ENCODE assay signal across 22 mouse cellular contexts in the genomic region with DNA sequence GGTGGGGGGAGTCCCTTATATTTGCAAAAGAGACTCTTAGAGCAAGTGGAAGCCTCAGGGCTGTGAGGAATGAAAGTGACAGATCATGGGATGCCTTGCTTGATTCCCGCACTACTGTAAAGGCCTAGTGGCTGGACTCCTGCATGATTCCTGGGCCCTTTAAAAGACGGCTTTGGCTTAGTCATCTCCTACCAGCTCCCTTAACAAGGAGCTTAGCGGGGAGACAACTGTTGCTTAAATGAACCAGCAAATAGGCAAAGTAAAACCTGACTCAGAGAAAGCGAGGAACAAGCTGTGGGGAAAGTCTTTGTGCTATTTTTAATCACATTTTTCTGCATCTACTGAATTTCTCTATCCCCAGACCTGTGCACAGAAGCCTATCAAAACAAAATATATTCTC.
DNase-seq lines count a peak whose midpoint lies in the region; ATAC-seq and TF ChIP-seq lines count a peak whose summit lies in the region.
"Had no signal": no experiment of that assay in that cellular context is flagged by ENCODE, and none has a peak within 500 bp of the region (broad histone marks: within the 10 kb centered on the region; RNA-seq: fewer than 3 reads in every experiment).

No protein-coding gene starts in this region.

- no peak for TF ChIP-seq CTCF in heart, adult 2 months (IDR thresholded peaks at IDR 0.05)
- TF ChIP-seq CTCF in cortical plate, adult 2 months (IDR thresholded peaks at IDR 0.05; ENCODE audit: extremely low read depth, insufficient read depth, low read length), result no peak

- no peak for TF ChIP-seq EP300 in heart, adult 2 months (IDR thresholded peaks at IDR 0.05; ENCODE audit: insufficient read depth, low read depth, low read length)

- H3K4me3 ChIP-seq in heart, embryonic 13.5 days, result no peak overlapping the region
- no peak overlapping the region for H3K4me3 ChIP-seq in heart, adult 2 months
- no peak overlapping the region for H3K4me3 ChIP-seq in midbrain, embryonic 14.5 days (replicated peaks; ENCODE audit: low read depth, low read length)
- H3K4me3 ChIP-seq in midbrain, embryonic 13.5 days (replicated peaks), result no peak overlapping the region
- no peak overlapping the region for H3K4me3 ChIP-seq in cortical plate, adult 2 months (ENCODE audit: insufficient read depth, low read length)
- H3K4me3 ChIP-seq: forebrain, embryonic 15.5 days; hindbrain, embryonic 10.5 days; intestine, embryonic 15.5 days; lung, embryonic 15.5 days had no signal

- H3K4me2 ChIP-seq in heart, embryonic 13.5 days, result no peak overlapping the region
- no peak overlapping the region for H3K4me2 ChIP-seq in midbrain, embryonic 14.5 days (ENCODE audit: low read length)
- no peak overlapping the region for H3K4me2 ChIP-seq in midbrain, embryonic 13.5 days (replicated peaks)
- H3K4me2 ChIP-seq: forebrain, embryonic 15.5 days; heart, embryonic 11.5 days; intestine, embryonic 15.5 days; lung, embryonic 15.5 days had no signal

- no peaks in the 10 kb centered on the region for H3K36me3 ChIP-seq in heart, embryonic 13.5 days
- H3K36me3 ChIP-seq in heart, adult 2 months (ENCODE audit: control insufficient read depth, insufficient read depth, low read length), result no peaks in the 10 kb centered on the region
- no peaks in the 10 kb centered on the region for H3K36me3 ChIP-seq in midbrain, embryonic 14.5 days (ENCODE audit: control insufficient read depth, insufficient read depth, low read length)
- H3K36me3 ChIP-seq in midbrain, embryonic 13.5 days, result no peaks in the 10 kb centered on the region
- H3K36me3 ChIP-seq: forebrain, embryonic 15.5 days; hindbrain, embryonic 10.5 days; intestine, embryonic 15.5 days; lung, embryonic 15.5 days had no signal

- H3K4me1 ChIP-seq in heart, embryonic 13.5 days, result peaks cover 36% of the 10 kb centered on the region
- H3K4me1 ChIP-seq in heart, adult 2 months (ENCODE audit: control insufficient read depth, insufficient read depth, low read length), result no peaks in the 10 kb centered on the region
- peaks cover 11% of the 10 kb centered on the region; the same call in 1 of the 2 replicates for H3K4me1 ChIP-seq in midbrain, embryonic 14.5 days (ENCODE audit: control insufficient read depth, insufficient read depth, low read length)
- peaks cover 17% of the 10 kb centered on the region for H3K4me1 ChIP-seq in midbrain, embryonic 13.5 days (replicated peaks)
- peaks cover 6% of the 10 kb centered on the region; the same call in 1 of the 2 replicates for H3K4me1 ChIP-seq in cortical plate, adult 2 months (ENCODE audit: control insufficient read depth, insufficient read depth, low read length)

- peak overlapping the region; percentile 33; the same call in 1 of the 2 replicates for H3K9ac ChIP-seq in heart, embryonic 13.5 days
- H3K9ac ChIP-seq in heart, adult 2 months (ENCODE audit: low read depth, low read length), result no peak overlapping the region
- no peak overlapping the region for H3K9ac ChIP-seq in midbrain, embryonic 14.5 days (replicated peaks; ENCODE audit: low read length)
- no peak overlapping the region for H3K9ac ChIP-seq in midbrain, embryonic 13.5 days (replicated peaks)
- H3K9ac ChIP-seq: forebrain, embryonic 15.5 days; intestine, embryonic 15.5 days; liver, embryonic 14.5 days; lung, embryonic 15.5 days had no signal

- no peaks in the 10 kb centered on the region for H3K27me3 ChIP-seq in heart, embryonic 13.5 days (replicated peaks)
- H3K27me3 ChIP-seq in heart, adult 2 months (ENCODE audit: control insufficient read depth, insufficient read depth, low read length), result no peaks in the 10 kb centered on the region
- H3K27me3 ChIP-seq in midbrain, embryonic 14.5 days (ENCODE audit: control insufficient read depth, insufficient read depth, low read length), result no peaks in the 10 kb centered on the region; the same call in 1 of the 2 replicates
- H3K27me3 ChIP-seq in midbrain, embryonic 13.5 days, result peaks cover 18% of the 10 kb centered on the region
- H3K27me3 ChIP-seq: forebrain, embryonic 15.5 days; intestine, embryonic 15.5 days; lung, embryonic 15.5 days had no signal

- 55% methylated on average over 4 of the region's 4 CpGs for WGBS in heart, embryonic 13.5 days
- 78% methylated on average over 4 of the region's 4 CpGs for WGBS in heart, adult 2 months
- 42% methylated on average over 4 of the region's 4 CpGs for WGBS in midbrain, embryonic 14.5 days
- 36% methylated on average over 4 of the region's 4 CpGs for WGBS in midbrain, embryonic 13.5 days

- no peak for TF ChIP-seq POLR2A in heart, adult 2 months (IDR thresholded peaks at IDR 0.05; ENCODE audit: insufficient read depth, low read depth, low read length)
- TF ChIP-seq POLR2A in cortical plate, adult 2 months (IDR thresholded peaks at IDR 0.05; ENCODE audit: extremely low read depth, insufficient read depth, low read length), result no peak

- no peaks in the 10 kb centered on the region for H3K79me2 ChIP-seq in heart, adult 2 months (replicated peaks; ENCODE audit: control insufficient read depth, insufficient read depth, low read length)

- 0 out of 2 replicates have a peak overlapping the region, but pooled peaks have one; percentile 12 for H3K27ac ChIP-seq in heart, embryonic 13.5 days (replicated peaks)
- H3K27ac ChIP-seq in heart, adult 2 months, result no peak overlapping the region
- no peak overlapping the region for H3K27ac ChIP-seq in midbrain, embryonic 14.5 days (replicated peaks; ENCODE audit: low read depth, low read length)
- H3K27ac ChIP-seq in midbrain, embryonic 13.5 days, result no peak overlapping the region
- peak overlapping the region; percentile 52; the same call in 1 of the 2 replicates for H3K27ac ChIP-seq in cortical plate, adult 2 months (ENCODE audit: insufficient read depth, low read length)
- H3K27ac ChIP-seq: forebrain, embryonic 15.5 days; hindbrain, embryonic 10.5 days; intestine, embryonic 15.5 days; liver, embryonic 14.5 days; lung, embryonic 15.5 days had no signal

- no peak for DNase-seq in heart, adult 2 months
- peak; percentile 37 for DNase-seq in midbrain, embryonic 14.5 days
- no peak for DNase-seq in adrenal gland, postnatal 36 days
- DNase-seq in lung, adult 18-20 months, result no peak
- DNase-seq: adrenal gland, postnatal 10 days; cerebellum, adult 9-10 months; kidney, adult 8-10 months; kidney, postnatal 14 days; lung, postnatal 4 days; thymus, adult 2 months; thymus, postnatal 4 days had no signal

- ATAC-seq in heart, embryonic 13.5 days (ENCODE audit: extremely low read depth, insufficient number of reproducible peaks, low FRiP score, low TSS enrichment), result no peak
- no peak for ATAC-seq in midbrain, embryonic 14.5 days (ENCODE audit: low FRiP score, low TSS enrichment)
- no peak for ATAC-seq in midbrain, embryonic 13.5 days
- ATAC-seq: hindbrain, embryonic 16.5 days; intestine, embryonic 15.5 days; midbrain, embryonic 16.5 days had no signal

- no peaks in the 10 kb centered on the region for H3K9me3 ChIP-seq in heart, embryonic 13.5 days
- H3K9me3 ChIP-seq in midbrain, embryonic 14.5 days (ENCODE audit: control insufficient read depth, low read length), result no peaks in the 10 kb centered on the region
- H3K9me3 ChIP-seq in midbrain, embryonic 13.5 days, result no peaks in the 10 kb centered on the region
- H3K9me3 ChIP-seq: forebrain, embryonic 15.5 days; hindbrain, embryonic 10.5 days; intestine, embryonic 15.5 days; lung, embryonic 15.5 days had no signal

- intact Hi-C loops in heart, adult 2 months (cut with DNase I), result no loop called here

Comparison
In these comparisons a context has a peak if more than half of its experiments do, and no peak if none do; other contexts are left out.
1. H3K27ac ChIP-seq: peak in heart, embryonic 13.5 days (single experiment) and cortical plate, adult 2 months (single experiment); none in heart, adult 2 months (single experiment), midbrain, embryonic 14.5 days (single experiment) and midbrain, embryonic 13.5 days (single experiment).